Comparison of ENCODE assay signal across 12 mouse cellular contexts in genomic region chr7:16057136-16057534, GRCm38 (mm10). TPM values are rescaled to one million over a fixed set of nuclear protein-coding genes. Genes with fewer than 3 reads are reported as not detected.
DNase-seq lines count a peak whose midpoint lies in the region; ATAC-seq and TF ChIP-seq lines count a peak whose summit lies in the region.
"Had no signal": no experiment of that assay in that cellular context is flagged by ENCODE, and none has a peak within 500 bp of the region (broad histone marks: within the 10 kb centered on the region; RNA-seq: fewer than 3 reads in every experiment).

No protein-coding gene starts in this region.

- peaks cover 9% of the 10 kb centered on the region for H3K27me3 ChIP-seq in forebrain, embryonic 16.5 days (replicated peaks; ENCODE audit: control insufficient read depth, insufficient read depth, low read length)

- no peak for TF ChIP-seq CTCF in bone marrow, adult 2 months (IDR thresholded peaks at IDR 0.05; ENCODE audit: control insufficient read depth, insufficient read depth, low read length)

- no peaks in the 10 kb centered on the region for H3K36me3 ChIP-seq in forebrain, embryonic 16.5 days (ENCODE audit: control insufficient read depth, insufficient read depth)
- H3K36me3 ChIP-seq: limb, embryonic 13.5 days; midbrain, embryonic 13.5 days had no signal

- H3K4me2 ChIP-seq in forebrain, embryonic 16.5 days (ENCODE audit: low read length) = no peak overlapping the region
- H3K4me2 ChIP-seq: limb, embryonic 13.5 days; midbrain, embryonic 13.5 days had no signal

- whole genome bisulfite sequencing in bone marrow, adult 2 months = 6% methylated on average over 2 of the region's 2 CpGs
- WGBS in forebrain, embryonic 16.5 days = 60% methylated on average over 2 of the region's 2 CpGs

- intact Hi-C loops in heart, postnatal 14 days (cut with DNase I) = loop anchor here (5.0 kb wide), 1 partner anchor 35 kb away; no protein-coding TSS in a partner anchor

- peak; percentile 51 for ATAC-seq in megakaryocyte, adult 5-6 weeks (ENCODE audit: poor library complexity, severe bottlenecking)
- ATAC-seq in forebrain, embryonic 16.5 days = no peak
- ATAC-seq: midbrain, embryonic 13.5 days had no signal

- DNase-seq in urinary bladder, adult 18-20 months (ENCODE audit: low spot score in 2 of 2) = peak; percentile 54 to 87
- DNase-seq in urinary bladder, postnatal 4 days (ENCODE audit: low spot score in 2 of 2) = no peak
- peak; percentile 79 to 80 for DNase-seq in urinary bladder, postnatal 36 days (ENCODE audit: low spot score in 2 of 2)
- DNase-seq in heart, postnatal 14 days = no peak
- DNase-seq in frontal cortex, postnatal 14 days (ENCODE audit: low spot score in 2 of 2) = no peak
- DNase-seq: heart, postnatal 36 days; kidney, postnatal 10 days had no signal

- peak overlapping the region; percentile 68 for H3K27ac ChIP-seq in bone marrow, adult 2 months (ENCODE audit: control insufficient read depth, insufficient read depth, low read depth, low read length, poor library complexity)
- no peak overlapping the region for H3K27ac ChIP-seq in forebrain, embryonic 16.5 days (ENCODE audit: low read length)
- H3K27ac ChIP-seq: limb, embryonic 13.5 days; midbrain, embryonic 13.5 days had no signal

- H3K4me1 ChIP-seq in bone marrow, adult 2 months (ENCODE audit: control insufficient read depth, insufficient read depth, low read length) = peaks cover 10% of the 10 kb centered on the region
- H3K4me1 ChIP-seq in forebrain, embryonic 16.5 days (replicated peaks; ENCODE audit: control insufficient read depth, insufficient read depth, low read length) = peaks cover 5% of the 10 kb centered on the region

- no peak overlapping the region for H3K9ac ChIP-seq in forebrain, embryonic 16.5 days (replicated peaks; ENCODE audit: low read depth, low read length)
- H3K9ac ChIP-seq: limb, embryonic 13.5 days; midbrain, embryonic 13.5 days had no signal

- H3K9me3 ChIP-seq in forebrain, embryonic 16.5 days (ENCODE audit: control insufficient read depth, low read length) = peaks cover 6% of the 10 kb centered on the region; the same call in 1 of the 2 replicates
- H3K9me3 ChIP-seq: midbrain, embryonic 13.5 days had no signal

- no peak overlapping the region for H3K4me3 ChIP-seq in bone marrow, adult 2 months (replicated peaks; ENCODE audit: control insufficient read depth, low read depth, low read length)
- H3K4me3 ChIP-seq in forebrain, embryonic 16.5 days (replicated peaks; ENCODE audit: low read length) = no peak overlapping the region
- H3K4me3 ChIP-seq: limb, embryonic 13.5 days; midbrain, embryonic 13.5 days had no signal

- no peak for TF ChIP-seq POLR2A in bone marrow, adult 2 months (IDR thresholded peaks at IDR 0.05; ENCODE audit: borderline replicate concordance, control insufficient read depth, low read depth, low read length)

RNA-seq across cellular contexts. Expression of gene Zfp541, which starts 4.5 kb away (rescaled TPM):
- not detected in 2 replicates for polyA plus RNA-seq in bone marrow, adult 2 months (2011; ENCODE audit: insufficient read depth, insufficient read length, low replicate concordance, missing spikeins)
- 0.16 and 0.27 TPM in 2 replicates for total RNA-seq in megakaryocyte, adult 5-6 weeks (2015)
- total RNA-seq in megakaryocyte, adult 5-6 weeks (2017) = 0.53 TPM in 1 of 2 replicates, not detected in the other
- total RNA-seq in heart, postnatal 14 days (2021) = not detected
- polyA plus RNA-seq in forebrain, embryonic 16.5 days (2015; fragmentation: Nextera tagmentation; extraction: Ambion mirVana) = 0.14 TPM in 1 of 2 replicates, not detected in the other
- total RNA-seq: heart, postnatal 36 days had no signal
- polyA plus RNA-seq: midbrain, embryonic 13.5 days had no signal

RNA-seq across cellular contexts. Expression of gene Bicra, which starts 9.4 kb away (rescaled TPM):
- polyA plus RNA-seq in bone marrow, adult 2 months (2011; ENCODE audit: insufficient read depth, insufficient read length, low replicate concordance, missing spikeins) = 16.7 and 27.9 TPM in 2 replicates
- 19.5 and 28.6 TPM in 2 replicates for total RNA-seq in megakaryocyte, adult 5-6 weeks (2015)
- 1.9 and 2.8 TPM in 2 replicates for total RNA-seq in megakaryocyte, adult 5-6 weeks (2017)
- 1 to 10 TPM; 9.1 to 9.7 TPM for total RNA-seq in heart, postnatal 14 days (2021)
- polyA plus RNA-seq in forebrain, embryonic 16.5 days (2015; fragmentation: Nextera tagmentation; extraction: Ambion mirVana) = 9.0 and 11.2 TPM in 2 replicates

RNA-seq across cellular contexts. Expression of gene Napa, which starts 41.1 kb away (rescaled TPM):
- 90.4 and 126 TPM in 2 replicates for polyA plus RNA-seq in bone marrow, adult 2 months (2011; ENCODE audit: insufficient read depth, insufficient read length, low replicate concordance, missing spikeins)
- 62.0 and 65.7 TPM in 2 replicates for total RNA-seq in megakaryocyte, adult 5-6 weeks (2015)
- total RNA-seq in megakaryocyte, adult 5-6 weeks (2017) = 39.8 and 39.9 TPM in 2 replicates
- 10 to 100 TPM; 86.1 to 99.9 TPM for total RNA-seq in heart, postnatal 14 days (2021)
- 197 and 220 TPM in 2 replicates for polyA plus RNA-seq in forebrain, embryonic 16.5 days (2015; fragmentation: Nextera tagmentation; extraction: Ambion mirVana)

Comparison
In these comparisons a context has a peak if more than half of its experiments do, and no peak if none do; other contexts are left out.
1. DNase-seq: peak in urinary bladder, adult 18-20 months (2 of 2) and urinary bladder, postnatal 36 days (2 of 2); none in urinary bladder, postnatal 4 days (0 of 2), heart, postnatal 14 days (0 of 2) and frontal cortex, postnatal 14 days (0 of 2).